In genomic region chr7:80414303-80414855, GRCm38 (mm10) we compare ENCODE assay signal across 30 mouse cellular contexts. TPM values are rescaled to one million over a fixed set of nuclear protein-coding genes. Genes with fewer than 3 reads are reported as not detected.
DNase-seq lines count a peak whose midpoint lies in the region; ATAC-seq and TF ChIP-seq lines count a peak whose summit lies in the region.
"Had no signal": no experiment of that assay in that cellular context is flagged by ENCODE, and none has a peak within 500 bp of the region (broad histone marks: within the 10 kb centered on the region; RNA-seq: fewer than 3 reads in every experiment).

No protein-coding gene starts in this region.

- no peaks in the 10 kb centered on the region for H3K27me3 ChIP-seq in hindbrain, embryonic 14.5 days (ENCODE audit: control insufficient read depth, insufficient read depth, low read length)
- H3K27me3 ChIP-seq: embryonic facial prominence, embryonic 12.5 days; heart, embryonic 15.5 days; hindbrain, embryonic 13.5 days; limb, embryonic 15.5 days; liver, embryonic 13.5 days; neural tube, embryonic 15.5 days; stomach, embryonic 15.5 days had no signal

- H3K9me3 ChIP-seq in hindbrain, embryonic 14.5 days (ENCODE audit: control insufficient read depth, low read length), result no peaks in the 10 kb centered on the region
- H3K9me3 ChIP-seq: embryonic facial prominence, embryonic 12.5 days; heart, embryonic 10.5 days; heart, embryonic 15.5 days; hindbrain, embryonic 13.5 days; limb, embryonic 10.5 days; limb, embryonic 15.5 days; liver, embryonic 13.5 days; neural tube, embryonic 15.5 days; stomach, embryonic 15.5 days had no signal

- peak; percentile 50 for ATAC-seq in granulocyte monocyte progenitor cell, adult 5-6 weeks (replicated peaks; ENCODE audit: poor library complexity, severe bottlenecking)
- ATAC-seq in hindbrain, embryonic 14.5 days (ENCODE audit: low FRiP score), result no peak
- ATAC-seq: activated CD4-positive, CD25-positive, alpha-beta regulatory T cell, adult 4 months; forebrain, embryonic 14.5 days; lung, postnatal 0 days had no signal

- no peak overlapping the region for H3K9ac ChIP-seq in hindbrain, embryonic 14.5 days
- H3K9ac ChIP-seq: embryonic facial prominence, embryonic 12.5 days; heart, embryonic 15.5 days; hindbrain, embryonic 13.5 days; limb, embryonic 15.5 days; liver, embryonic 13.5 days; neural tube, embryonic 15.5 days; stomach, embryonic 15.5 days had no signal

- no peak for DNase-seq in gastrocnemius, adult 2 months
- DNase-seq in gastrocnemius, postnatal 36 days, result no peak
- peak; percentile 69 for DNase-seq in 416B (ENCODE audit: low read depth)
- peak; percentile 39 for DNase-seq in naive thymus-derived CD4-positive, alpha-beta T cell, adult 2 months (ENCODE audit: low read depth)
- no peak for DNase-seq in hindbrain, embryonic 14.5 days (ENCODE audit: low spot score)
- no peak for DNase-seq in adrenal gland, postnatal 10 days
- no peak for DNase-seq in ovary, adult 18-20 months (ENCODE audit: low spot score)
- DNase-seq: adrenal gland, adult 8-10 months; cerebellum, adult 8-10 months; cerebellum, postnatal 25 days; kidney, adult 8-10 months; kidney, postnatal 10 days; layer of hippocampus, postnatal 36 days; liver, embryonic 13.5 days; lung, adult 18-20 months; lung, postnatal 4 days; midbrain, embryonic 14.5 days; right cerebral cortex, postnatal 25 days had no signal

- TF ChIP-seq CTCF in gastrocnemius, adult 2 months (IDR thresholded peaks at IDR 0.05), result no peak

- intact Hi-C loops in gastrocnemius, adult 2 months (cut with DNase I), result no loop called here
- intact Hi-C loops in gastrocnemius, postnatal 36 days (cut with DNase I), result no loop called here

- no peaks in the 10 kb centered on the region for H3K36me3 ChIP-seq in hindbrain, embryonic 14.5 days (replicated peaks; ENCODE audit: control insufficient read depth, insufficient read depth)
- H3K36me3 ChIP-seq: embryonic facial prominence, embryonic 12.5 days; heart, embryonic 10.5 days; heart, embryonic 15.5 days; hindbrain, embryonic 13.5 days; limb, embryonic 10.5 days; limb, embryonic 15.5 days; liver, embryonic 13.5 days; neural tube, embryonic 15.5 days; stomach, embryonic 15.5 days had no signal

- H3K4me1 ChIP-seq in hindbrain, embryonic 14.5 days (replicated peaks; ENCODE audit: control insufficient read depth, insufficient read depth, low read length), result no peaks in the 10 kb centered on the region
- H3K4me1 ChIP-seq: embryonic facial prominence, embryonic 12.5 days; hindbrain, embryonic 13.5 days; limb, embryonic 15.5 days; neural tube, embryonic 15.5 days; stomach, embryonic 15.5 days had no signal

- H3K4me2 ChIP-seq in hindbrain, embryonic 14.5 days (replicated peaks), result no peak overlapping the region
- H3K4me2 ChIP-seq: embryonic facial prominence, embryonic 12.5 days; heart, embryonic 15.5 days; hindbrain, embryonic 13.5 days; limb, embryonic 15.5 days; liver, embryonic 13.5 days; neural tube, embryonic 15.5 days; stomach, embryonic 15.5 days had no signal

- H3K4me3 ChIP-seq in gastrocnemius, adult 2 months, result no peak overlapping the region
- no peak overlapping the region for H3K4me3 ChIP-seq in hindbrain, embryonic 14.5 days (replicated peaks; ENCODE audit: low read length)
- H3K4me3 ChIP-seq: embryonic facial prominence, embryonic 12.5 days; heart, embryonic 10.5 days; heart, embryonic 15.5 days; hindbrain, embryonic 13.5 days; limb, embryonic 10.5 days; limb, embryonic 15.5 days; liver, embryonic 13.5 days; neural tube, embryonic 15.5 days; stomach, embryonic 15.5 days had no signal

- peak overlapping the region; percentile 17; the same call in 1 of the 2 replicates for H3K27ac ChIP-seq in gastrocnemius, adult 2 months
- H3K27ac ChIP-seq in hindbrain, embryonic 14.5 days, result no peak overlapping the region
- H3K27ac ChIP-seq: embryonic facial prominence, embryonic 12.5 days; heart, embryonic 10.5 days; heart, embryonic 15.5 days; hindbrain, embryonic 13.5 days; limb, embryonic 10.5 days; limb, embryonic 15.5 days; liver, embryonic 13.5 days; neural tube, embryonic 15.5 days; stomach, embryonic 15.5 days had no signal

- 83% methylated on average over 7 of the region's 7 CpGs for WGBS in hindbrain, embryonic 14.5 days

RNA-seq across cellular contexts. Expression of gene Furin, which starts 9.1 kb away (rescaled TPM):
- total RNA-seq in gastrocnemius, adult 2 months (2021), result 10 to 100 TPM; 48.5 to 49.0 TPM
- 10 to 100 TPM; 40.7 to 48.6 TPM for total RNA-seq in gastrocnemius, postnatal 36 days (2021)
- 25.5 and 25.6 TPM in 2 replicates for total RNA-seq in granulocyte monocyte progenitor cell, adult 5-6 weeks (2014; fragmentation: Nextera tagmentation)
- 5.0 and 10.1 TPM in 2 replicates for total RNA-seq in granulocyte monocyte progenitor cell, adult 5-6 weeks (2017)
- 6.0 and 6.7 TPM in 2 replicates for polyA plus RNA-seq in hindbrain, embryonic 14.5 days (2014; fragmentation: Nextera tagmentation; extraction: Ambion mirVana)
- total RNA-seq in adrenal gland, postnatal 10 days (2021), result 100 to 1,000 TPM; 113 to 129 TPM

RNA-seq across cellular contexts. Expression of gene Fes, which starts 26.6 kb away (rescaled TPM):
- total RNA-seq in gastrocnemius, adult 2 months (2021), result 1 to 10 TPM; 2.6 to 3.9 TPM
- 1 to 10 TPM; 3.5 to 5.2 TPM for total RNA-seq in gastrocnemius, postnatal 36 days (2021)
- total RNA-seq in granulocyte monocyte progenitor cell, adult 5-6 weeks (2014; fragmentation: Nextera tagmentation), result 141 and 238 TPM in 2 replicates
- total RNA-seq in granulocyte monocyte progenitor cell, adult 5-6 weeks (2017), result 155 and 176 TPM in 2 replicates
- 3.8 and 4.6 TPM in 2 replicates for polyA plus RNA-seq in hindbrain, embryonic 14.5 days (2014; fragmentation: Nextera tagmentation; extraction: Ambion mirVana)
- 10 to 100 TPM; 13.2 to 17.1 TPM for total RNA-seq in adrenal gland, postnatal 10 days (2021)

RNA-seq across cellular contexts. Expression of gene Man2a2, which starts 43.2 kb away (rescaled TPM):
- 100 to 1,000 TPM; 111 to 161 TPM for total RNA-seq in gastrocnemius, adult 2 months (2021)
- total RNA-seq in gastrocnemius, postnatal 36 days (2021), result 100 to 1,000 TPM; 139 to 157 TPM
- 60.4 and 74.6 TPM in 2 replicates for total RNA-seq in granulocyte monocyte progenitor cell, adult 5-6 weeks (2014; fragmentation: Nextera tagmentation)
- total RNA-seq in granulocyte monocyte progenitor cell, adult 5-6 weeks (2017), result 32.7 and 36.7 TPM in 2 replicates
- polyA plus RNA-seq in hindbrain, embryonic 14.5 days (2014; fragmentation: Nextera tagmentation; extraction: Ambion mirVana), result 18.9 and 21.6 TPM in 2 replicates
- total RNA-seq in adrenal gland, postnatal 10 days (2021), result 10 to 100 TPM; 56.2 to 93.5 TPM

Comparison
In these comparisons a context has a peak if more than half of its experiments do, and no peak if none do; other contexts are left out.
1. DNase-seq: peak in 416B (single experiment) and naive thymus-derived CD4-positive, alpha-beta T cell, adult 2 months (single experiment); none in gastrocnemius, adult 2 months (single experiment), gastrocnemius, postnatal 36 days (0 of 2), hindbrain, embryonic 14.5 days (single experiment), adrenal gland, postnatal 10 days (single experiment) and ovary, adult 18-20 months (single experiment).
2. RNA of gene Fes, which starts 26.6 kb away (total RNA-seq): 141 to 238 TPM in granulocyte monocyte progenitor cell, adult 5-6 weeks; 13.2 to 17.1 TPM in adrenal gland, postnatal 10 days, 3.5 to 5.2 TPM in gastrocnemius, postnatal 36 days and 2.6 to 3.9 TPM in gastrocnemius, adult 2 months; every median in the first group is over 4 times any median in the second.